ENCODE assay signal across 8 mouse cellular contexts in genomic region chr14:14701710-14702329, GRCm38 (mm10). TPM values are rescaled to one million over a fixed set of nuclear protein-coding genes. Genes with fewer than 3 reads are reported as not detected.
DNase-seq lines count a peak whose midpoint lies in the region; ATAC-seq and TF ChIP-seq lines count a peak whose summit lies in the region.

Gene Slc4a7, plus strand, starts transcription at chr14:14702279.

- DNase-seq in lung, adult 2 months, result no peak
- DNase-seq in lung, postnatal 4 days, result no peak
- DNase-seq in brain, embryonic 14.5 days (ENCODE audit: low read depth), result no peak
- DNase-seq in heart, postnatal 25 days (ENCODE audit: low spot score), result no peak
- DNase-seq in spleen, adult 18-20 months, result no peak
- no peak for DNase-seq in frontal cortex, postnatal 25 days (ENCODE audit: low spot score in 2 of 2)

- TF ChIP-seq CTCF in lung, adult 2 months (IDR thresholded peaks at IDR 0.05; ENCODE audit: insufficient read depth, low read length), result no peak
- TF ChIP-seq CTCF in brain, embryonic 14.5 days (IDR thresholded peaks at IDR 0.05; ENCODE audit: borderline replicate concordance, extremely low read depth, insufficient read depth, insufficient read length), result no peak
- no peak for TF ChIP-seq CTCF in small intestine, adult 2 months (IDR thresholded peaks at IDR 0.05; ENCODE audit: extremely low read depth, insufficient read length, insufficient replicate concordance, low read depth, low read length)

- peak within 1 kb of the TSS; percentile 64 for H3K4me2 ChIP-seq in limb, embryonic 13.5 days (replicated peaks)

- H3K36me3 ChIP-seq in limb, embryonic 13.5 days, result no peaks in the 10 kb centered on the region
- H3K36me3 ChIP-seq in small intestine, adult 2 months (ENCODE audit: control insufficient read depth, insufficient read depth, low read length), result no peaks in the 10 kb centered on the region

- H3K4me3 ChIP-seq in lung, adult 2 months (replicated peaks; ENCODE audit: extremely low read depth, low read depth, low read length), result peak within 1 kb of the TSS; percentile 63
- H3K4me3 ChIP-seq in limb, embryonic 13.5 days, result peak within 1 kb of the TSS; percentile 85
- peak within 1 kb of the TSS; percentile 97 for H3K4me3 ChIP-seq in small intestine, adult 2 months (ENCODE audit: low read depth, low read length)

- H3K27ac ChIP-seq in limb, embryonic 13.5 days, result peak within 1 kb of the TSS; percentile 98
- peak within 1 kb of the TSS; percentile 68 for H3K27ac ChIP-seq in small intestine, adult 2 months (ENCODE audit: insufficient read depth, low read depth, low read length)

- no peak for TF ChIP-seq POLR2A in lung, adult 2 months (IDR thresholded peaks at IDR 0.05; ENCODE audit: borderline replicate concordance, extremely low read depth, low read depth, low read length)
- no peak for TF ChIP-seq POLR2A in brain, embryonic 14.5 days (IDR thresholded peaks at IDR 0.05; ENCODE audit: borderline replicate concordance, extremely low read depth, insufficient read depth, insufficient read length, poor library complexity, severe bottlenecking)
- no peak for TF ChIP-seq POLR2A in small intestine, adult 2 months (IDR thresholded peaks at IDR 0.05; ENCODE audit: low read depth, low read length)

- H3K9ac ChIP-seq in limb, embryonic 13.5 days, result peak within 1 kb of the TSS; percentile 98

- H3K4me1 ChIP-seq in lung, adult 2 months (ENCODE audit: control insufficient read depth, insufficient read depth, low read length), result peaks cover 2% of the 10 kb centered on the region; the same call in 1 of the 2 replicates
- peaks cover 21% of the 10 kb centered on the region for H3K4me1 ChIP-seq in limb, embryonic 13.5 days
- peaks cover 4% of the 10 kb centered on the region; the same call in 1 of the 2 replicates for H3K4me1 ChIP-seq in small intestine, adult 2 months (ENCODE audit: control insufficient read depth, insufficient read depth, insufficient read length, low read length)

- H3K27me3 ChIP-seq in limb, embryonic 13.5 days, result no peaks in the 10 kb centered on the region
- no peaks in the 10 kb centered on the region for H3K27me3 ChIP-seq in small intestine, adult 2 months (ENCODE audit: control insufficient read depth, insufficient read depth, low read length)

- no peak for ATAC-seq in limb, embryonic 13.5 days (ENCODE audit: low FRiP score, low read depth)

- intact Hi-C loops in heart, postnatal 25 days (cut with DNase I), result loop anchor here (5.0 to 10.0 kb wide), 2 partner anchors 165 to 357 kb away; partner anchors contain the start of gene Il3ra

- WGBS in lung, adult 2 months, result 79% methylated on average over 5 of the region's 5 CpGs
- 85% methylated on average over 5 of the region's 5 CpGs for WGBS in limb, embryonic 13.5 days
- WGBS in small intestine, adult 2 months, result 53% methylated on average over 5 of the region's 5 CpGs

- no peaks in the 10 kb centered on the region for H3K9me3 ChIP-seq in limb, embryonic 13.5 days

RNA-seq across cellular contexts. Expression of gene Slc4a7, which starts in this region (rescaled TPM):
- polyA plus RNA-seq in lung, adult 2 months (2012; rRNA removed), result 2.8 and 4.3 TPM in 2 replicates
- polyA plus RNA-seq in brain, embryonic 14.5 days (2012; rRNA removed), result 32.9 and 33.6 TPM in 2 replicates
- total RNA-seq in heart, postnatal 25 days (2021), result 10 to 100 TPM; 13.3 to 13.5 TPM
- polyA plus RNA-seq in limb, embryonic 13.5 days (2015; fragmentation: Nextera tagmentation; extraction: Ambion mirVana), result 22.0 and 23.1 TPM in 2 replicates
- 6.9 and 60.5 TPM in 2 replicates for polyA plus RNA-seq in small intestine, adult 2 months (2012; rRNA removed)
